ENCODE assay signal across 10 mouse cellular contexts in the genomic region with DNA sequence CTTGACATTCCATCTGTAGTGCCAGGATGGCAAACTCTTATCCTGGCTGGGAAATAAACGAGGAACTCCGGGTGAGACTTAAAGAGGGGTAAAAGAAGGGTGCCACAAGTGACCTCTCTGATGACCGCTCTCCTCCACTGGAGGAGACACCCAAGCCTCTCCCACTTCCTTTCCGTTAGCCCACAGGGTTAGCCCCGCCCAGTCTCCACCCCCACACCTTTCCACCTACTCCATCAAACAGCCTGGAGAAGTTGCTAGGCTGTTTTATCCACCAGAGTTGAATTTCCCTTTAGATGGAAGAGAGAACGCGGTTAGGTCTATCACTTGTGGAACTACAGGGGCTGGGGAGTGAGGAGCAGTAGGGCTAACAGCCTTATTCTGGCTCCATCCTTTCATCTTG. TPM values are rescaled to one million over a fixed set of nuclear protein-coding genes. Genes with fewer than 3 reads are reported as not detected.
DNase-seq lines count a peak whose midpoint lies in the region; ATAC-seq lines count a peak whose summit lies in the region.
"Had no signal": no experiment of that assay in that cellular context is flagged by ENCODE, and none has a peak within 500 bp of the region (broad histone marks: within the 10 kb centered on the region; RNA-seq: fewer than 3 reads in every experiment).

No protein-coding gene starts in this region.

- H3K36me3 ChIP-seq in kidney, embryonic 16.5 days (ENCODE audit: insufficient read depth, low read length): no peaks in the 10 kb centered on the region
- 0 out of 2 replicates have a peak, but pooled peaks cover 6% of the 10 kb centered on the region for H3K36me3 ChIP-seq in heart, embryonic 16.5 days (ENCODE audit: control insufficient read depth, insufficient read depth)
- H3K36me3 ChIP-seq in macrophage (ENCODE audit: inconsistent target): no peaks in the 10 kb centered on the region
- H3K36me3 ChIP-seq in midbrain, embryonic 14.5 days (ENCODE audit: control insufficient read depth, insufficient read depth, low read length): no peaks in the 10 kb centered on the region
- H3K36me3 ChIP-seq: hindbrain, embryonic 10.5 days; limb, embryonic 15.5 days had no signal

- DNase-seq in kidney, postnatal 14 days: peak; percentile 10
- peak; percentile 83 for DNase-seq in thymus, postnatal 25 days
- DNase-seq in testis, postnatal 10 days (ENCODE audit: low spot score): no peak
- DNase-seq in embryo, embryonic 11 days: no peak
- no peak for DNase-seq in midbrain, embryonic 14.5 days

- H3K4me1 ChIP-seq in kidney, embryonic 16.5 days (ENCODE audit: insufficient read depth, low read length): no peaks in the 10 kb centered on the region
- H3K4me1 ChIP-seq in heart, embryonic 16.5 days (ENCODE audit: control insufficient read depth, insufficient read depth, low read length): peaks cover 37% of the 10 kb centered on the region
- H3K4me1 ChIP-seq in midbrain, embryonic 14.5 days (ENCODE audit: control insufficient read depth, insufficient read depth, low read length): no peaks in the 10 kb centered on the region

- no peak overlapping the region for H3K9ac ChIP-seq in kidney, embryonic 16.5 days (replicated peaks; ENCODE audit: low read length)
- H3K9ac ChIP-seq in heart, embryonic 16.5 days (ENCODE audit: low read length): no peak overlapping the region
- H3K9ac ChIP-seq in midbrain, embryonic 14.5 days (replicated peaks; ENCODE audit: low read length): no peak overlapping the region
- H3K9ac ChIP-seq: limb, embryonic 15.5 days had no signal

- H3K4me3 ChIP-seq in kidney, embryonic 16.5 days (ENCODE audit: low read length): no peak overlapping the region
- no peak overlapping the region for H3K4me3 ChIP-seq in heart, embryonic 16.5 days (ENCODE audit: low read length)
- peak overlapping the region; percentile 18; the same call in 1 of the 2 replicates for H3K4me3 ChIP-seq in macrophage (ENCODE audit: inconsistent target)
- no peak overlapping the region for H3K4me3 ChIP-seq in midbrain, embryonic 14.5 days (replicated peaks; ENCODE audit: low read depth, low read length)
- H3K4me3 ChIP-seq: hindbrain, embryonic 10.5 days; limb, embryonic 15.5 days had no signal

- no peaks in the 10 kb centered on the region for H3K9me3 ChIP-seq in kidney, embryonic 16.5 days (ENCODE audit: low read length)
- no peaks in the 10 kb centered on the region for H3K9me3 ChIP-seq in heart, embryonic 16.5 days (replicated peaks; ENCODE audit: control insufficient read depth, low read length)
- no peaks in the 10 kb centered on the region for H3K9me3 ChIP-seq in midbrain, embryonic 14.5 days (ENCODE audit: control insufficient read depth, low read length)
- H3K9me3 ChIP-seq: hindbrain, embryonic 10.5 days; limb, embryonic 15.5 days had no signal

- H3K4me2 ChIP-seq in kidney, embryonic 16.5 days (replicated peaks; ENCODE audit: low read depth, low read length): no peak overlapping the region
- peak overlapping the region; percentile 45 for H3K4me2 ChIP-seq in heart, embryonic 16.5 days (ENCODE audit: low read depth, low read length)
- H3K4me2 ChIP-seq in midbrain, embryonic 14.5 days (ENCODE audit: low read length): no peak overlapping the region
- H3K4me2 ChIP-seq: limb, embryonic 15.5 days had no signal

- peaks cover 80% of the 10 kb centered on the region for H3K79me2 ChIP-seq in macrophage (ENCODE audit: inconsistent target)

- no peaks in the 10 kb centered on the region for H3K27me3 ChIP-seq in kidney, embryonic 16.5 days (ENCODE audit: insufficient read depth, low read length)
- no peaks in the 10 kb centered on the region for H3K27me3 ChIP-seq in heart, embryonic 16.5 days (ENCODE audit: control insufficient read depth, insufficient read depth, low read length)
- H3K27me3 ChIP-seq in midbrain, embryonic 14.5 days (ENCODE audit: control insufficient read depth, insufficient read depth, low read length): no peaks in the 10 kb centered on the region
- H3K27me3 ChIP-seq: limb, embryonic 15.5 days had no signal

- WGBS in kidney, embryonic 16.5 days: 60% methylated on average over 7 of the region's 7 CpGs
- 46% methylated on average over 7 of the region's 7 CpGs for WGBS in heart, embryonic 16.5 days
- 43% methylated on average over 7 of the region's 7 CpGs for WGBS in macrophage (ENCODE audit: missing documents)
- WGBS in midbrain, embryonic 14.5 days: 79% methylated on average over 7 of the region's 7 CpGs

- no peak for ATAC-seq in kidney, embryonic 16.5 days (ENCODE audit: low FRiP score, low TSS enrichment)
- no peak for ATAC-seq in heart, embryonic 16.5 days (replicated peaks; ENCODE audit: extremely low read depth, insufficient read depth, low FRiP score)
- no peak for ATAC-seq in midbrain, embryonic 14.5 days (ENCODE audit: low FRiP score, low TSS enrichment)

- H3K27ac ChIP-seq in kidney, embryonic 16.5 days (ENCODE audit: low read length): no peak overlapping the region
- peak overlapping the region; percentile 43; the same call in 1 of the 2 replicates for H3K27ac ChIP-seq in heart, embryonic 16.5 days (ENCODE audit: low read length)
- H3K27ac ChIP-seq in macrophage: peak overlapping the region; percentile 82
- H3K27ac ChIP-seq in midbrain, embryonic 14.5 days (replicated peaks; ENCODE audit: low read depth, low read length): no peak overlapping the region
- H3K27ac ChIP-seq: hindbrain, embryonic 10.5 days; limb, embryonic 15.5 days had no signal

RNA-seq across cellular contexts. Expression of a gene that starts 37.7 kb away (rescaled TPM):
- polyA plus RNA-seq in kidney, embryonic 16.5 days (2015; fragmentation: Nextera tagmentation; extraction: Ambion mirVana): 5.1 and 5.8 TPM in 2 replicates
- polyA plus RNA-seq in heart, embryonic 16.5 days (2015; fragmentation: Nextera tagmentation; extraction: Ambion mirVana): 10.0 and 10.1 TPM in 2 replicates
- total RNA-seq in macrophage (2018; cell fraction: chromatin; rRNA removed): 10 to 100 TPM; 31.7 to 79.8 (median 65.5) TPM
- total RNA-seq in macrophage (2018; cell fraction: cytosol; rRNA removed): 10 to 100 TPM; 37.6 to 92.1 (median 58.9) TPM
- total RNA-seq in macrophage (2018; cell fraction: nucleus; rRNA removed): 100 to 1,000 TPM in 3 of 26 experiments, 10 to 100 TPM in 23; 38.6 to 108 (median 69.6) TPM
- 29.9 to 41.0 TPM (median 37.3 TPM) in 3 replicates for polyA plus RNA-seq in macrophage (2018)
- 0.20 and 0.95 TPM in 2 replicates for polyA plus RNA-seq in midbrain, embryonic 14.5 days (2014; fragmentation: Nextera tagmentation; extraction: Ambion mirVana)

Comparison
In these comparisons a context has a peak if more than half of its experiments do, and no peak if none do; other contexts are left out.
1. DNase-seq: peak in kidney, postnatal 14 days (single experiment) and thymus, postnatal 25 days (single experiment); none in testis, postnatal 10 days (single experiment), embryo, embryonic 11 days (single experiment) and midbrain, embryonic 14.5 days (single experiment).
2. H3K27ac ChIP-seq: peak in heart, embryonic 16.5 days (single experiment) and macrophage (single experiment); none in kidney, embryonic 16.5 days (single experiment) and midbrain, embryonic 14.5 days (single experiment).